Mouse (Mus musculus): ENCODE measurements around the gene Fyn. TPM values are rescaled to one million over a fixed set of nuclear protein-coding genes. Genes with fewer than 3 reads are reported as not detected.

The Fyn gene
- polyA plus RNA-seq, 1 experiment from 2014 or later: 34.1 TPM

GRCm38 (mm10) chr10:39449179-39449578 is 80.5 kb downstream of the Fyn start:
- Histone ChIP-seq H3K4me3 (no peak overlapping the region), H3K4me2 (no peak overlapping the region), H3K9ac (no peak overlapping the region), H3K27ac (no peak overlapping the region), H3K9me3 (no peaks in the 10 kb centered on the region), H3K4me1 (peaks cover 29% of the 10 kb centered on the region), H3K36me3 (no peaks in the 10 kb centered on the region), H3K27me3 (no peaks in the 10 kb centered on the region)
- 63% methylated on average over 4 of the region's 4 CpGs for WGBS
- ATAC-seq (ENCODE audit: insufficient number of reproducible peaks, insufficient read depth, low FRiP score, low TSS enrichment, low read depth): no peak

GRCm38 (mm10) chr10:39450356-39450755 is 81.7 kb downstream of the Fyn start:
- peaks cover 29% of the 10 kb centered on the region for H3K4me1 ChIP-seq
- no peaks in the 10 kb centered on the region for H3K36me3 ChIP-seq
- no peaks in the 10 kb centered on the region for H3K27me3 ChIP-seq
- no peak overlapping the region for H3K4me3 ChIP-seq
- H3K9me3 ChIP-seq: no peaks in the 10 kb centered on the region
- ATAC-seq (ENCODE audit: insufficient number of reproducible peaks, insufficient read depth, low FRiP score, low TSS enrichment, low read depth): no peak
- H3K9ac ChIP-seq: no peak overlapping the region
- WGBS: 64% methylated on average over 8 of the region's 8 CpGs
- H3K27ac ChIP-seq: peak overlapping the region; percentile 75; the same call in 1 of the 2 replicates
- H3K4me2 ChIP-seq: no peak overlapping the region

GRCm38 (mm10) chr10:39451065-39451464 is 82.4 kb downstream of the Fyn start:
- Histone ChIP-seq H3K27me3 (no peaks in the 10 kb centered on the region), H3K36me3 (no peaks in the 10 kb centered on the region), H3K27ac (peak overlapping the region; percentile 62; the same call in 1 of the 2 replicates), H3K4me2 (no peak overlapping the region), H3K4me3 (no peak overlapping the region), H3K4me1 (peaks cover 34% of the 10 kb centered on the region), H3K9ac (no peak overlapping the region), H3K9me3 (no peaks in the 10 kb centered on the region)
- ATAC-seq (ENCODE audit: insufficient number of reproducible peaks, insufficient read depth, low FRiP score, low TSS enrichment, low read depth): no peak
- WGBS: 40% methylated on average over 6 of the region's 6 CpGs

GRCm38 (mm10) chr10:39451918-39452624 is 83.4 kb downstream of the Fyn start:
- no peak overlapping the region for H3K4me2 ChIP-seq
- H3K9ac ChIP-seq: no peak overlapping the region
- WGBS: 67% methylated on average over 8 of the region's 8 CpGs
- H3K4me3 ChIP-seq: no peak overlapping the region
- no peaks in the 10 kb centered on the region for H3K9me3 ChIP-seq
- peaks cover 34% of the 10 kb centered on the region for H3K4me1 ChIP-seq
- H3K27ac ChIP-seq: no peak overlapping the region
- no peak for ATAC-seq (ENCODE audit: insufficient number of reproducible peaks, insufficient read depth, low FRiP score, low TSS enrichment, low read depth)
- no peaks in the 10 kb centered on the region for H3K36me3 ChIP-seq
- H3K27me3 ChIP-seq: no peaks in the 10 kb centered on the region

GRCm38 (mm10) chr10:39455344-39455743 is 86.7 kb downstream of the Fyn start:
- Histone ChIP-seq H3K4me2 (no peak overlapping the region), H3K27me3 (no peaks in the 10 kb centered on the region), H3K4me1 (peaks cover 35% of the 10 kb centered on the region), H3K9ac (no peak overlapping the region), H3K4me3 (no peak overlapping the region), H3K27ac (no peak overlapping the region), H3K36me3 (no peaks in the 10 kb centered on the region), H3K9me3 (no peaks in the 10 kb centered on the region)
- 51% methylated on average over 4 of the region's 4 CpGs for whole genome bisulfite sequencing
- ATAC-seq (ENCODE audit: insufficient number of reproducible peaks, insufficient read depth, low FRiP score, low TSS enrichment, low read depth): no peak

- H3K9me3 ChIP-seq: no peaks in the 10 kb centered on the region
- no peaks in the 10 kb centered on the region for H3K36me3 ChIP-seq
- peaks cover 30% of the 10 kb centered on the region for H3K4me1 ChIP-seq
- no peak overlapping the region for H3K4me2 ChIP-seq
- no peaks in the 10 kb centered on the region for H3K27me3 ChIP-seq
- WGBS: 76% methylated on average over 15 of the region's 15 CpGs
- H3K27ac ChIP-seq: no peak overlapping the region
- H3K4me3 ChIP-seq: no peak overlapping the region
- no peak for ATAC-seq (ENCODE audit: insufficient number of reproducible peaks, insufficient read depth, low FRiP score, low TSS enrichment, low read depth)
- H3K9ac ChIP-seq: no peak overlapping the region
Observed at GRCm38 (mm10) chr10:39455857-39456620, 87.4 kb downstream of the Fyn start.

- no peaks in the 10 kb centered on the region for H3K27me3 ChIP-seq
- 91% methylated on average over 6 of the region's 6 CpGs for WGBS
- no peak overlapping the region for H3K4me2 ChIP-seq
- no peak overlapping the region for H3K27ac ChIP-seq
- no peaks in the 10 kb centered on the region for H3K36me3 ChIP-seq
- no peak overlapping the region for H3K9ac ChIP-seq
- H3K4me3 ChIP-seq: no peak overlapping the region
- peaks cover 24% of the 10 kb centered on the region for H3K4me1 ChIP-seq
- H3K9me3 ChIP-seq: no peaks in the 10 kb centered on the region
- no peak for ATAC-seq (ENCODE audit: insufficient number of reproducible peaks, insufficient read depth, low FRiP score, low TSS enrichment, low read depth)
Observed at GRCm38 (mm10) chr10:39456776-39457175, 88.1 kb downstream of the Fyn start.

- no peak overlapping the region for H3K9ac ChIP-seq
- H3K27me3 ChIP-seq: no peaks in the 10 kb centered on the region
- H3K27ac ChIP-seq: no peak overlapping the region
- no peaks in the 10 kb centered on the region for H3K9me3 ChIP-seq
- H3K4me1 ChIP-seq: peaks cover 25% of the 10 kb centered on the region
- no peak for ATAC-seq (ENCODE audit: insufficient number of reproducible peaks, insufficient read depth, low FRiP score, low TSS enrichment, low read depth)
- no peaks in the 10 kb centered on the region for H3K36me3 ChIP-seq
- WGBS: 94% methylated on average over 11 of the region's 11 CpGs
- H3K4me3 ChIP-seq: no peak overlapping the region
- H3K4me2 ChIP-seq: no peak overlapping the region
Observed at GRCm38 (mm10) chr10:39457281-39457680, 88.6 kb downstream of the Fyn start.

GRCm38 (mm10) chr10:39458766-39459699 is 90.4 kb downstream of the Fyn start:
- WGBS: 69% methylated on average over 13 of the region's 13 CpGs
- H3K4me1 ChIP-seq: peaks cover 35% of the 10 kb centered on the region
- no peak overlapping the region for H3K4me2 ChIP-seq
- H3K27ac ChIP-seq: no peak overlapping the region
- no peaks in the 10 kb centered on the region for H3K36me3 ChIP-seq
- no peaks in the 10 kb centered on the region for H3K27me3 ChIP-seq
- no peak for ATAC-seq (ENCODE audit: insufficient number of reproducible peaks, insufficient read depth, low FRiP score, low TSS enrichment, low read depth)
- no peaks in the 10 kb centered on the region for H3K9me3 ChIP-seq
- no peak overlapping the region for H3K9ac ChIP-seq
- no peak overlapping the region for H3K4me3 ChIP-seq

- WGBS: 72% methylated on average over 2 of the region's 2 CpGs
- Histone ChIP-seq H3K4me1 (peaks cover 33% of the 10 kb centered on the region), H3K9me3 (no peaks in the 10 kb centered on the region), H3K27me3 (no peaks in the 10 kb centered on the region), H3K36me3 (no peaks in the 10 kb centered on the region), H3K9ac (no peak overlapping the region), H3K4me2 (no peak overlapping the region), H3K4me3 (no peak overlapping the region), H3K27ac (no peak overlapping the region)
- no peak for ATAC-seq (ENCODE audit: insufficient number of reproducible peaks, insufficient read depth, low FRiP score, low TSS enrichment, low read depth)
Observed at GRCm38 (mm10) chr10:39460621-39461020, 92.0 kb downstream of the Fyn start.

- Histone ChIP-seq H3K4me2 (no peak overlapping the region), H3K27ac (no peak overlapping the region), H3K4me3 (no peak overlapping the region), H3K36me3 (no peaks in the 10 kb centered on the region), H3K9ac (no peak overlapping the region), H3K4me1 (peaks cover 31% of the 10 kb centered on the region), H3K9me3 (no peaks in the 10 kb centered on the region), H3K27me3 (no peaks in the 10 kb centered on the region)
- no peak for ATAC-seq (ENCODE audit: insufficient number of reproducible peaks, insufficient read depth, low FRiP score, low TSS enrichment, low read depth)
- 50% methylated on average over 5 of the region's 5 CpGs for WGBS
Observed at GRCm38 (mm10) chr10:39461909-39462308, 93.3 kb downstream of the Fyn start.

All from embryonic facial prominence, embryonic 13.5 days (tissue).